Mouse (Mus musculus): ENCODE measurements at regions not wholly inside any gene's neighbourhood (a gene's known extent, or its start where the extent isn't known, plus 50 kb on each side); places are given as distances from the start of the nearest gene placed in this dataset.
A peak's percentile ranks its signal among the peaks of the same experiment; 100 is the strongest.

- 40% methylated on average over 10 of the region's 10 CpGs for WGBS
- H3K4me2 ChIP-seq (ENCODE audit: low read depth) = no peak overlapping the region
Measured at GRCm38 (mm10) chr13:28552974-28553750, 295.8 kb downstream of the Gm11361 start.

GRCm38 (mm10) chr13:28551555-28551954 lies 294.2 kb downstream of the Gm11361 start:
- Histone ChIP-seq H3K27me3 (ENCODE audit: control insufficient read depth, insufficient read depth, low read length) (no peaks in the 10 kb centered on the region), H3K9ac (ENCODE audit: low read length) (no peak overlapping the region), H3K4me3 (ENCODE audit: low read depth, low read length) (no peak overlapping the region), H3K36me3 (ENCODE audit: control insufficient read depth, insufficient read depth, low read length) (no peaks in the 10 kb centered on the region), H3K9me3 (ENCODE audit: control insufficient read depth, low read length) (no peaks in the 10 kb centered on the region), H3K4me1 (ENCODE audit: control insufficient read depth, insufficient read depth, low read length) (peaks cover 18% of the 10 kb centered on the region), H3K4me2 (ENCODE audit: low read depth) (no peak overlapping the region), H3K27ac (ENCODE audit: low read depth, low read length) (no peak overlapping the region)
- WGBS = 82% methylated on average over 6 of the region's 6 CpGs
- ATAC-seq (ENCODE audit: insufficient read depth, low FRiP score, low TSS enrichment) (no peak), DNase-seq (ENCODE audit: low spot score) (no peak)

More at GRCm38 (mm10) chr13:28552974-28553750, 295.8 kb downstream of the Gm11361 start:
- peak; percentile 56 for DNase-seq (ENCODE audit: low spot score)
- no peaks in the 10 kb centered on the region for H3K36me3 ChIP-seq (ENCODE audit: control insufficient read depth, insufficient read depth, low read length)
- H3K9ac ChIP-seq (ENCODE audit: low read length) = 0 out of 2 replicates have a peak overlapping the region, but pooled peaks have one; percentile 29
- no peak; the same call in 1 of the 2 replicates for ATAC-seq (ENCODE audit: insufficient read depth, low FRiP score, low TSS enrichment)
- H3K4me1 ChIP-seq (ENCODE audit: control insufficient read depth, insufficient read depth, low read length) = peaks cover 18% of the 10 kb centered on the region
- H3K27ac ChIP-seq (ENCODE audit: low read depth, low read length) = peak overlapping the region; percentile 56
- no peaks in the 10 kb centered on the region for H3K9me3 ChIP-seq (ENCODE audit: control insufficient read depth, low read length)
- no peaks in the 10 kb centered on the region for H3K27me3 ChIP-seq (ENCODE audit: control insufficient read depth, insufficient read depth, low read length)
- no peak overlapping the region for H3K4me3 ChIP-seq (ENCODE audit: low read depth, low read length)

- Histone ChIP-seq H3K36me3 (ENCODE audit: control insufficient read depth, insufficient read depth, low read length) (no peaks in the 10 kb centered on the region; the same call in 1 of the 2 replicates), H3K27me3 (ENCODE audit: control insufficient read depth, insufficient read depth, low read length) (no peaks in the 10 kb centered on the region), H3K9me3 (ENCODE audit: control insufficient read depth, low read length) (no peaks in the 10 kb centered on the region), H3K27ac (ENCODE audit: low read depth, low read length) (no peak overlapping the region), H3K9ac (ENCODE audit: low read length) (no peak overlapping the region), H3K4me2 (ENCODE audit: low read depth) (no peak overlapping the region), H3K4me3 (ENCODE audit: low read depth, low read length) (no peak overlapping the region), H3K4me1 (ENCODE audit: control insufficient read depth, insufficient read depth, low read length) (peaks cover 14% of the 10 kb centered on the region)
- no peak for DNase-seq (ENCODE audit: low spot score)
- 93% methylated on average over 1 of the region's 1 CpGs for WGBS
- ATAC-seq (ENCODE audit: insufficient read depth, low FRiP score, low TSS enrichment) = no peak
Measured at GRCm38 (mm10) chr13:28545797-28546196, 288.5 kb downstream of the Gm11361 start.

GRCm38 (mm10) chr13:28545337-28545736 lies 288.0 kb downstream of the Gm11361 start:
- DNase-seq (ENCODE audit: low spot score) (no peak), ATAC-seq (ENCODE audit: insufficient read depth, low FRiP score, low TSS enrichment) (no peak)
- Histone ChIP-seq H3K9me3 (ENCODE audit: control insufficient read depth, low read length) (no peaks in the 10 kb centered on the region), H3K27ac (ENCODE audit: low read depth, low read length) (no peak overlapping the region), H3K9ac (ENCODE audit: low read length) (no peak overlapping the region), H3K36me3 (ENCODE audit: control insufficient read depth, insufficient read depth, low read length) (no peaks in the 10 kb centered on the region; the same call in 1 of the 2 replicates), H3K27me3 (ENCODE audit: control insufficient read depth, insufficient read depth, low read length) (no peaks in the 10 kb centered on the region), H3K4me2 (ENCODE audit: low read depth) (no peak overlapping the region), H3K4me3 (ENCODE audit: low read depth, low read length) (no peak overlapping the region), H3K4me1 (ENCODE audit: control insufficient read depth, insufficient read depth, low read length) (peaks cover 14% of the 10 kb centered on the region)
- WGBS = 42% methylated on average over 2 of the region's 2 CpGs

- H3K4me1 ChIP-seq (ENCODE audit: control insufficient read depth, insufficient read depth, low read length) = peaks cover 14% of the 10 kb centered on the region
- no peaks in the 10 kb centered on the region; the same call in 1 of the 2 replicates for H3K36me3 ChIP-seq (ENCODE audit: control insufficient read depth, insufficient read depth, low read length)
- DNase-seq (ENCODE audit: low spot score) (no peak), ATAC-seq (ENCODE audit: insufficient read depth, low FRiP score, low TSS enrichment) (no peak)
- H3K27ac ChIP-seq (ENCODE audit: low read depth, low read length) = 0 out of 2 replicates have a peak overlapping the region, but pooled peaks have one; percentile 11
- H3K27me3 ChIP-seq (ENCODE audit: control insufficient read depth, insufficient read depth, low read length) = no peaks in the 10 kb centered on the region
- no peaks in the 10 kb centered on the region for H3K9me3 ChIP-seq (ENCODE audit: control insufficient read depth, low read length)
- H3K4me3 ChIP-seq (ENCODE audit: low read depth, low read length) = no peak overlapping the region
- H3K9ac ChIP-seq (ENCODE audit: low read length) = no peak overlapping the region
- 73% methylated on average over 2 of the region's 2 CpGs for WGBS
- no peak overlapping the region for H3K4me2 ChIP-seq (ENCODE audit: low read depth)
Measured at GRCm38 (mm10) chr13:28544819-28545180, 287.5 kb downstream of the Gm11361 start.

- no peaks in the 10 kb centered on the region for H3K27me3 ChIP-seq (ENCODE audit: control insufficient read depth, insufficient read depth, low read length)
- H3K9me3 ChIP-seq (ENCODE audit: control insufficient read depth, low read length) = no peaks in the 10 kb centered on the region
- H3K4me1 ChIP-seq (ENCODE audit: control insufficient read depth, insufficient read depth, low read length) = peaks cover 14% of the 10 kb centered on the region
- DNase-seq (ENCODE audit: low spot score) (peak; percentile 57), ATAC-seq (ENCODE audit: insufficient read depth, low FRiP score, low TSS enrichment) (peak; percentile 74)
- no peaks in the 10 kb centered on the region; the same call in 1 of the 2 replicates for H3K36me3 ChIP-seq (ENCODE audit: control insufficient read depth, insufficient read depth, low read length)
- H3K4me3 ChIP-seq (ENCODE audit: low read depth, low read length) = no peak overlapping the region
- H3K27ac ChIP-seq (ENCODE audit: low read depth, low read length) = peak overlapping the region; percentile 67; the same call in 1 of the 2 replicates
- no peak overlapping the region for H3K9ac ChIP-seq (ENCODE audit: low read length)
- 15% methylated on average over 15 of the region's 17 CpGs for WGBS
- H3K4me2 ChIP-seq (ENCODE audit: low read depth) = peak overlapping the region; percentile 22; the same call in 1 of the 2 replicates
Measured at GRCm38 (mm10) chr13:28544003-28544818, 286.9 kb downstream of the Gm11361 start.

GRCm38 (mm10) chr13:28541607-28542006 lies 284.3 kb downstream of the Gm11361 start:
- Histone ChIP-seq H3K9me3 (ENCODE audit: control insufficient read depth, low read length) (no peaks in the 10 kb centered on the region), H3K27ac (ENCODE audit: low read depth, low read length) (no peak overlapping the region), H3K4me2 (ENCODE audit: low read depth) (no peak overlapping the region), H3K9ac (ENCODE audit: low read length) (no peak overlapping the region), H3K4me1 (ENCODE audit: control insufficient read depth, insufficient read depth, low read length) (peaks cover 14% of the 10 kb centered on the region), H3K27me3 (ENCODE audit: control insufficient read depth, insufficient read depth, low read length) (no peaks in the 10 kb centered on the region), H3K4me3 (ENCODE audit: low read depth, low read length) (no peak overlapping the region), H3K36me3 (ENCODE audit: control insufficient read depth, insufficient read depth, low read length) (no peaks in the 10 kb centered on the region; the same call in 1 of the 2 replicates)
- ATAC-seq (ENCODE audit: insufficient read depth, low FRiP score, low TSS enrichment) (no peak), DNase-seq (ENCODE audit: low spot score) (no peak)
- WGBS = 96% methylated on average over 3 of the region's 3 CpGs

GRCm38 (mm10) chr13:28533080-28533479 lies 275.8 kb downstream of the Gm11361 start:
- Histone ChIP-seq H3K4me3 (ENCODE audit: low read depth, low read length) (no peak overlapping the region), H3K27ac (ENCODE audit: low read depth, low read length) (no peak overlapping the region), H3K36me3 (ENCODE audit: control insufficient read depth, insufficient read depth, low read length) (no peaks in the 10 kb centered on the region; the same call in 1 of the 2 replicates), H3K4me2 (ENCODE audit: low read depth) (no peak overlapping the region), H3K27me3 (ENCODE audit: control insufficient read depth, insufficient read depth, low read length) (no peaks in the 10 kb centered on the region), H3K9me3 (ENCODE audit: control insufficient read depth, low read length) (no peaks in the 10 kb centered on the region), H3K9ac (ENCODE audit: low read length) (no peak overlapping the region), H3K4me1 (ENCODE audit: control insufficient read depth, insufficient read depth, low read length) (no peaks in the 10 kb centered on the region)
- ATAC-seq (ENCODE audit: insufficient read depth, low FRiP score, low TSS enrichment) (no peak), DNase-seq (ENCODE audit: low spot score) (no peak)
- 95% methylated on average over 1 of the region's 1 CpGs for WGBS
